Mouse (Mus musculus) CH12.LX (cell line): ENCODE results near the gene Golm1.

Experiments used
- CTCF ChIP-seq, 2 experiments: IDR thresholded peaks in 1 of 2; conservative IDR thresholded peaks in 1 of 2; 2 replicates each; pipeline ENCODE4 v1.5.1; 2011 to 2012; ENCODE audit warnings: low read depth in 2 of 2, low read length in 2 of 2, improper control_type of control experiment in 1 of 2, inconsistent platforms in 1 of 2, mild to moderate bottlenecking in 1 of 2, moderate library complexity in 1 of 2
- EP300 ChIP-seq: IDR thresholded peaks from 2 replicates; pipeline ENCODE4 v1.6.1; 2011; ENCODE audit warnings: low read length, improper control_type of control experiment
- MYC ChIP-seq: IDR thresholded peaks from 2 replicates; pipeline ENCODE4 v1.6.1; 2011; ENCODE audit warnings: low read depth, mild to moderate bottlenecking, improper control_type of control experiment, low read length
- POLR2A ChIP-seq: IDR thresholded peaks from 2 replicates; pipeline ENCODE4 v1.6.1; 2011; ENCODE audit warnings: low read depth, mild to moderate bottlenecking, improper control_type of control experiment, low read length
- RAD21 ChIP-seq: IDR thresholded peaks from 2 replicates; pipeline ENCODE4 v1.6.1; 2011; ENCODE audit warnings: low read depth, mild to moderate bottlenecking, low read length, improper control_type of control experiment, moderate library complexity
- TBP ChIP-seq: conservative IDR thresholded peaks from 2 replicates; pipeline ENCODE4 v1.6.1; 2011; ENCODE audit warnings: low read depth, low read length, improper control_type of control experiment
- ZC3H11A ChIP-seq: IDR thresholded peaks from 2 replicates; pipeline ENCODE4 v1.6.1; 2012; ENCODE audit warnings: low read depth, mild to moderate bottlenecking, inconsistent platforms, low read length, improper control_type of control experiment

DNA sequence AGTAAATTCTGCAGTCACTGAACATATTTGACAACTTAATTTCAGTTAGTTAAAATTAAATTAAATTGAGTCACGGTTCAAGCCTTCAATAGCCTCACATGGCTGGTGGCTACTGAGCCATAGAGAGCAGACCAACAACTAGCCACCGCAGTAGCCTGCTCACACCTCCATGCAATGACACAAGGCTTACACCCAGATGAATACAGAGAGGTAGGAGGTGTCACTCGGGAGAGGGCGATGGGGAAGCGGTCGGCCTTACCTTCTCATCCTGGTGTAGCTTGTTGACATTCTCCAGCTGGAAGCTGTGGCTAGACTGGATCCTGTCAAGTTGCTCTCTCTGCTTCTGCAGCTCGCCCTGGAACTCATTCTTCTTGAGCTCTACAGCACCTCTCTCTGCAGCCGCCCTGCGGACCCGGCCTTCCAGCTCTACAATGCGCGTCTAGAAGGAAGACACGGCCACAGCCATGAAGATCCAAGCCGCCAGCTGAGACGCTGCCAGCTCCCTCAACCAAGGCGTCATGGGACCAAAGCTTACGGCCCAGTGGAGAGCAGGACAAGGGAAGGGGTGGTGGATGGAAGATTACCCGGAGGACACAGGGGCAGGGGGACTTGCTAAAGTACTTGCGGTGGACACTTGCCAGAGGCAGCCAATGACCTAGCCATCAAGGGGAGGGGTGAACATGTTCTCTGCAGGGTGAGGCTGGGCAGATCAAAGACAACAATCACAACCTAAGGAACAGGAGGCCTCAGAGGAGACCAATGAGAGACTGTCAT lies 11.5 kb downstream of the Golm1 start:
- no peak for TF ChIP-seq TBP
- TF ChIP-seq POLR2A, result no peak
- TF ChIP-seq MYC, result no peak
- no peak for TF ChIP-seq EP300
- no peak for TF ChIP-seq ZC3H11A
- TF ChIP-seq CTCF (conservative IDR thresholded peaks at IDR 0.05 in 1 of 2, IDR thresholded peaks at IDR 0.05 in 1 of 2; ENCODE audit: low read depth in 2 of 2, low read length in 2 of 2), result no peak
- no peak for TF ChIP-seq RAD21
